Mouse (Mus musculus) heart, embryonic 16.5 days (tissue): ENCODE measurements around the gene Plpp7. TPM values are rescaled to one million over a fixed set of nuclear protein-coding genes. Genes with fewer than 3 reads are reported as not detected.

ENCODE experiments used
- ATAC-seq: fragments of 200-750 bp; cut with Nextera tagmentation; replicated peaks from 2 replicates; pipeline ENCODE4 v1.8.0; 2017; ENCODE audit warnings: moderate number of reproducible peaks; ENCODE audit not compliant: insufficient read depth, low FRiP score; ENCODE audit errors: extremely low read depth
- H3K27ac ChIP-seq: fragments of 300-500 bp; sonication (generic); 2 replicates; pipeline ENCODE4 v1.5.1; 2014; ENCODE audit warnings: mild to moderate bottlenecking, low read length, control low read depth, moderate library complexity
- H3K27me3 ChIP-seq: fragments of 300-500 bp; sonication (generic); 2 replicates; pipeline ENCODE4 v1.6.1; 2014; ENCODE audit warnings: low read length, mixed read lengths; ENCODE audit not compliant: control insufficient read depth, insufficient read depth
- H3K36me3 ChIP-seq: fragments of 300-500 bp; sonication (generic); 2 replicates; pipeline ENCODE4 v1.6.1; 2014; ENCODE audit not compliant: control insufficient read depth, insufficient read depth
- H3K4me1 ChIP-seq: fragments of 300-500 bp; sonication (generic); 2 replicates; pipeline ENCODE4 v1.6.1; 2014; ENCODE audit warnings: low read length, mixed read lengths; ENCODE audit not compliant: control insufficient read depth, insufficient read depth
- H3K4me2 ChIP-seq: fragments of 300-500 bp; sonication (generic); 2 replicates; pipeline ENCODE4 v1.6.1; 2014; ENCODE audit warnings: low read depth, mild to moderate bottlenecking, control low read depth, low read length
- H3K4me3 ChIP-seq: fragments of 300-500 bp; sonication (generic); 2 replicates; pipeline ENCODE4 v1.5.1; 2014; ENCODE audit warnings: mild to moderate bottlenecking, control low read depth, low read length
- H3K9ac ChIP-seq: fragments of 300-500 bp; sonication (generic); 2 replicates; pipeline ENCODE4 v1.6.1; 2014; ENCODE audit warnings: low read length, control low read depth
- H3K9me3 ChIP-seq: fragments of 300-500 bp; sonication (generic); replicated peaks from 2 replicates; pipeline ENCODE4 v1.6.1; 2016; ENCODE audit warnings: low read length; ENCODE audit not compliant: control insufficient read depth
- WGBS: fragments of 180-500 bp; shearing (Covaris S2); extraction: QIAGEN DNeasy Blood & Tissue Kit; methylation state at CpG from one replicate; pipeline ENCODE4 v1.1.7; 2014; 5-methylcytosine and 5-hydroxymethylcytosine counted together
- polyA plus RNA-seq: library from polyadenylated mRNA; unstranded; fragments of >200 nt; fragmentation: Nextera tagmentation; extraction: Ambion mirVana; gene quantifications from 2 replicates; pipeline ENCODE4 v1.2.1, GENCODE M21; 2015

Plpp7 gene
- 19.7 and 21.4 TPM in 2 replicates for polyA plus RNA-seq

GRCm38 (mm10) chr2:32095351-32096121 lies at the start of gene Plpp7:
Gene Plpp7, plus strand, starts transcription at chr2:32095528.
- Histone ChIP-seq H3K9me3 (peaks cover 2% of the 10 kb centered on the region; the same call in 1 of the 2 replicates), H3K4me2 (peak within 1 kb of the TSS; percentile 70), H3K27ac (peak within 1 kb of the TSS; percentile 87), H3K27me3 (no peaks in the 10 kb centered on the region), H3K4me3 (peak within 1 kb of the TSS; percentile 64), H3K36me3 (peaks cover 2% of the 10 kb centered on the region), H3K9ac (peak within 1 kb of the TSS; percentile 84), H3K4me1 (peaks cover 9% of the 10 kb centered on the region)
- ATAC-seq = peak; percentile 89
- 41% methylated on average over 22 of the region's 22 CpGs for WGBS

- WGBS = 59% methylated on average over 10 of the region's 10 CpGs
Measured at GRCm38 (mm10) chr2:32046009-32046408, 49.3 kb upstream of the Plpp7 start.

GRCm38 (mm10) chr2:32047323-32047722 lies 48.0 kb upstream of the Plpp7 start:
- Histone ChIP-seq H3K4me1 (peaks cover 43% of the 10 kb centered on the region), H3K27ac (peak overlapping the region; percentile 54), H3K36me3 (peaks cover 36% of the 10 kb centered on the region), H3K4me3 (no peak overlapping the region), H3K4me2 (no peak overlapping the region), H3K9ac (no peak overlapping the region), H3K9me3 (no peaks in the 10 kb centered on the region), H3K27me3 (no peaks in the 10 kb centered on the region)
- ATAC-seq = no peak
- WGBS = 72% methylated on average over 10 of the region's 10 CpGs

More at GRCm38 (mm10) chr2:32046009-32046408, 49.3 kb upstream of the Plpp7 start:
- no peak overlapping the region for H3K9ac ChIP-seq
- peak; percentile 71 for ATAC-seq
- H3K27ac ChIP-seq = peak overlapping the region; percentile 71
- H3K4me2 ChIP-seq = no peak overlapping the region
- H3K4me1 ChIP-seq = peaks cover 43% of the 10 kb centered on the region
- H3K27me3 ChIP-seq = no peaks in the 10 kb centered on the region
- no peak overlapping the region for H3K4me3 ChIP-seq
- peaks cover 31% of the 10 kb centered on the region for H3K36me3 ChIP-seq
- no peaks in the 10 kb centered on the region for H3K9me3 ChIP-seq

GRCm38 (mm10) chr2:32051791-32052190 lies 43.5 kb upstream of the Plpp7 start:
- H3K9me3 ChIP-seq = no peaks in the 10 kb centered on the region
- 65% methylated on average over 8 of the region's 8 CpGs for WGBS
- peaks cover 30% of the 10 kb centered on the region for H3K4me1 ChIP-seq
- H3K4me2 ChIP-seq = no peak overlapping the region
- ATAC-seq = no peak
- H3K36me3 ChIP-seq = peaks cover 29% of the 10 kb centered on the region
- H3K9ac ChIP-seq = peak overlapping the region; percentile 22; the same call in 1 of the 2 replicates
- no peaks in the 10 kb centered on the region for H3K27me3 ChIP-seq
- peak overlapping the region; percentile 54; the same call in 1 of the 2 replicates for H3K27ac ChIP-seq
- no peak overlapping the region for H3K4me3 ChIP-seq

GRCm38 (mm10) chr2:32052418-32052817 lies 42.9 kb upstream of the Plpp7 start:
- H3K36me3 ChIP-seq = peaks cover 29% of the 10 kb centered on the region
- no peak for ATAC-seq
- peaks cover 31% of the 10 kb centered on the region for H3K4me1 ChIP-seq
- H3K27ac ChIP-seq = peak overlapping the region; percentile 54; the same call in 1 of the 2 replicates
- WGBS = 76% methylated on average over 7 of the region's 7 CpGs
- no peak overlapping the region for H3K4me3 ChIP-seq
- no peaks in the 10 kb centered on the region for H3K27me3 ChIP-seq
- no peak overlapping the region for H3K4me2 ChIP-seq
- no peaks in the 10 kb centered on the region for H3K9me3 ChIP-seq
- no peak overlapping the region for H3K9ac ChIP-seq

- H3K27ac ChIP-seq = peak overlapping the region; percentile 85
- H3K4me2 ChIP-seq = no peak overlapping the region
- peak; percentile 49 for ATAC-seq
- H3K27me3 ChIP-seq = no peaks in the 10 kb centered on the region
- peaks cover 39% of the 10 kb centered on the region for H3K4me1 ChIP-seq
- H3K9me3 ChIP-seq = no peaks in the 10 kb centered on the region
- no peak overlapping the region for H3K9ac ChIP-seq
- WGBS = 42% methylated on average over 7 of the region's 7 CpGs
- H3K36me3 ChIP-seq = peaks cover 16% of the 10 kb centered on the region
- H3K4me3 ChIP-seq = no peak overlapping the region
Measured at GRCm38 (mm10) chr2:32055357-32055965, 39.9 kb upstream of the Plpp7 start.

GRCm38 (mm10) chr2:32056524-32056923 lies 38.8 kb upstream of the Plpp7 start:
- peaks cover 43% of the 10 kb centered on the region for H3K4me1 ChIP-seq
- H3K36me3 ChIP-seq = peaks cover 8% of the 10 kb centered on the region
- no peaks in the 10 kb centered on the region for H3K9me3 ChIP-seq
- peak; percentile 42 for ATAC-seq
- no peaks in the 10 kb centered on the region for H3K27me3 ChIP-seq
- H3K4me2 ChIP-seq = no peak overlapping the region
- no peak overlapping the region for H3K9ac ChIP-seq
- 44% methylated on average over 10 of the region's 10 CpGs for WGBS
- peak overlapping the region; percentile 88 for H3K27ac ChIP-seq
- H3K4me3 ChIP-seq = no peak overlapping the region

- no peaks in the 10 kb centered on the region for H3K9me3 ChIP-seq
- peak overlapping the region; percentile 88 for H3K27ac ChIP-seq
- H3K27me3 ChIP-seq = no peaks in the 10 kb centered on the region
- peaks cover 48% of the 10 kb centered on the region for H3K4me1 ChIP-seq
- H3K9ac ChIP-seq = peak overlapping the region; percentile 24; the same call in 1 of the 2 replicates
- 56% methylated on average over 2 of the region's 2 CpGs for WGBS
- ATAC-seq = no peak
- no peak overlapping the region for H3K4me3 ChIP-seq
- H3K4me2 ChIP-seq = no peak overlapping the region
- H3K36me3 ChIP-seq = no peaks in the 10 kb centered on the region
Measured at GRCm38 (mm10) chr2:32057360-32057759, 38.0 kb upstream of the Plpp7 start.

- H3K27ac ChIP-seq = peak overlapping the region; percentile 88
- no peak overlapping the region for H3K4me3 ChIP-seq
- H3K4me2 ChIP-seq = no peak overlapping the region
- no peak for ATAC-seq
- H3K9me3 ChIP-seq = no peaks in the 10 kb centered on the region
- H3K4me1 ChIP-seq = peaks cover 52% of the 10 kb centered on the region
- no peak overlapping the region; the same call in 1 of the 2 replicates for H3K9ac ChIP-seq
- WGBS = 79% methylated on average over 4 of the region's 4 CpGs
- H3K36me3 ChIP-seq = no peaks in the 10 kb centered on the region
- no peaks in the 10 kb centered on the region for H3K27me3 ChIP-seq
Measured at GRCm38 (mm10) chr2:32057794-32058193, 37.5 kb upstream of the Plpp7 start.
